Mouse (Mus musculus) liver, adult 2 months (tissue): Measurements from ENCODE around the gene Aen.

Experiments used
- CTCF ChIP-seq: fragments of 200-500 bp; IDR thresholded peaks from 2 replicates; pipeline ENCODE4 v1.5.1; 2011; ENCODE audit warnings: low read depth, low read length, control low read depth
- POLR2A ChIP-seq: fragments of 200-500 bp; IDR thresholded peaks from 2 replicates; pipeline ENCODE4 v1.6.1; 2011; ENCODE audit warnings: low read length, control low read depth; ENCODE audit not compliant: insufficient read depth; ENCODE audit errors: extremely low read depth

GRCm38 (mm10) chr7:78855044-78855655, 40.5 kb upstream of the Aen start:
- TF ChIP-seq CTCF (no peak), POLR2A (no peak)
